Mouse (Mus musculus) right cerebral cortex, postnatal 25 days (tissue): ENCODE results near the gene Arhgef5.

Experiments used
- DNase-seq: peaks from one replicate; pipeline ENCODE4 v3.0.0; 2022

Gene Arhgef5

DNA sequence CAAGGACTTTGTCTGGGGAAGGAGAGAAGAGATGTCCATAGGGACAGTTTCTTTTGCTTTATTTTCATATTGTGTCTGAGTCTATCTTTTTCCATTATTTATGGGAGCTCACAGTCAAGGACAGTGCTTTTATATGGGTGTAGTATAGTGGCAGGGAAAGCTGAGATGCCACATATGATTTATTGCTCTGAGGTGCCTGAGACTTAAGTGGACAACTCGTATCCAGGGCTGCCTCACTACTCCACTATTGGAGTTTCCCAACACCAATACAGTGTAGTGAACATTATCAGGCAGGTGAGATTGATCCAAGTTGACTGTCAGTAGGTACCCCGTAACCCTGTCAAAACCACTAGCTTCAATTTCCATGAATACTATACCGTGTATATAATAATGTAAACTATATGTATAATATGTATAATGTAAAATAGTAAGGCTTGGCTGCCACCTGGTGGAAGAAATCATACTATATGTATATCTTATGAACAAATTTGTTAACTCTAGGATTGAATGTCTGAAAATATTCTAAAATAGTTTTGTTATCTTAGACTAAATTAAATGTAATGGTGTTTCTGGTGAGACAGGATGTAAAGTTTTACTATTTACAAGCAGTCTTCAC, 70.3 kb downstream of the Arhgef5 start:
- DNase-seq: no peak

DNA sequence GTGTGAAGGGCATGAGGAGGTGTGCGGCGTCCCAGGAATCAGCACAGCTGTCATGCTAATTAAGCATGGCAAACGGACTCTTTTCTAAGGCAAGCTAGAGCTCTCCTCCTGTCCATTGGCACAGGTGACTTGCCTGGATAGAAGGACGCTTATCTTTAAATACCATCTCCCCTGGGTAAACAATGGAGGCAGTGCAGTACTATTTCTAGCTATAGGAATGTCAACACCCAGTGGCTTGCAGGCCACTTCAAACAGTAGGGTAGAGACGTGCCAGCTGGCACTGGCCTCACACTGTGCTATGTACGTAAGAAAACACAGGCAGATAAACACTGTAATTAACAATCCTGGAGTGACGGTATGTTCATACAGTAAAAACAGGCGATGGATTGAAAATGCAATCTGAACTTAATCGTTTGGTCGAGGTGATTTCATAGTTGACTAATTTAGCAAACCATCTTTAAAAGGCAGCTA, 72.1 kb downstream of the Arhgef5 start:
- no peak for DNase-seq

DNA sequence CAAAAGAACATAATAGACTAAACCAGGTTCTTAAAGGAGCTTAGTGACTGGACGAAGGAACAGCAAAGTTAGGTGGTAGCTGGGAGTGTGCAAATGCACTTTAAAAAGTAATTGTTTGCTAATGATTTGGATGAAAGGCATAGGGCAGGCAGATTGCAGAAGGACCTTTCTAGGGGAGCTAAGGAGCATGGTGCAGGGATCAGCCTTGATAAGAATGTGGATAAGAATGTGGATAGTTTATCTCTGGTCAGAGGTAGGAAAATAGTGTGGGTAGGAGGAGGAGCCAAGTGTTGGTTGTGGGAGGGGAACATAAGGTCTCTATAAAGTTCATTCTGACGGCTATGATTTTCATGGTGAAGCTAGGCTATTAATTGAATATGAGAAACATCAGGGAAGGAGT, 73.4 kb downstream of the Arhgef5 start:
- no peak for DNase-seq
